Mouse (Mus musculus): ENCODE results near the gene 1110017D15Rik. TPM values are rescaled to one million over a fixed set of nuclear protein-coding genes. Genes with fewer than 3 reads are reported as not detected.

Gene 1110017D15Rik
- not detected for total RNA-seq (2021)
- polyA plus RNA-seq (2012; rRNA removed): 0.94 and 3.2 TPM in 2 replicates
- long read RNA-seq: 0 reads

DNA sequence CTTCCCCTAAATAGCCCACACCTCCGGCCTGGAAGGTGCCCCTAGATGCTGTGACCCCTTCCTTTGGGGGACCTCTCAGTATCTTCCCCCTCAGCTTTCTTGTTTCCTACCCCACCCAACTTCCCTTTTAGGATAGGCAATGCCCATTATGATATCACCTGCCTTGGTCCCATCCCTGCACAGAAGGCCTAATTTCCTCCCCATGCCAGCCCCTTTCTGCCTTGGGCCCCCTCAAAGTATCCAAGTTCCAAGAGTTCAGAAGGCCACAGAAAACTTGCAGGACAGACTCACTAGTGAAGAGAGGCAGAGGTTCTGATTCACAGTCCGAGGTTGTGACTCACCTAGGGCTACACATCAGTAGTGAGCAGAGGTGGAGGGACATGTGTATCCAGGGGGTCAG is at the start of gene 1110017D15Rik:
Gene 1110017D15Rik, minus strand, starts transcription at position 101 of the 400 bp plus-strand sequence.
- H3K4me1 ChIP-seq (ENCODE audit: control insufficient read depth, insufficient read depth, low read length): no peaks in the 10 kb centered on the region
- no peak for TF ChIP-seq EP300 (IDR thresholded peaks at IDR 0.05; ENCODE audit: insufficient read depth, low read depth, low read length)
- no peak for TF ChIP-seq CTCF (IDR thresholded peaks at IDR 0.05)
- TF ChIP-seq POLR2A (IDR thresholded peaks at IDR 0.05; ENCODE audit: insufficient read depth, low read depth, low read length): no peak
- DNase-seq: no peak
- H3K27me3 ChIP-seq (ENCODE audit: control insufficient read depth, insufficient read depth, low read length): no peaks in the 10 kb centered on the region
- H3K27ac ChIP-seq: no peak within 1 kb of the TSS
- no peaks in the 10 kb centered on the region for H3K79me2 ChIP-seq (replicated peaks; ENCODE audit: control insufficient read depth, insufficient read depth, low read length)
- WGBS: 83% methylated on average over 2 of the region's 2 CpGs
- intact Hi-C loops (cut with DNase I): no loop called here
- no peak within 1 kb of the TSS for H3K9ac ChIP-seq (ENCODE audit: low read depth, low read length)
- H3K4me3 ChIP-seq: no peak within 1 kb of the TSS
- H3K36me3 ChIP-seq (ENCODE audit: control insufficient read depth, insufficient read depth, low read length): no peaks in the 10 kb centered on the region

- no peak overlapping the region for H3K9ac ChIP-seq (ENCODE audit: low read depth, low read length)
- peak overlapping the region; percentile 6; the same call in 1 of the 2 replicates for H3K27ac ChIP-seq
- 22% methylated on average over 3 of the region's 3 CpGs for WGBS
- TF ChIP-seq POLR2A (IDR thresholded peaks at IDR 0.05; ENCODE audit: insufficient read depth, low read depth, low read length) (no peak), CTCF (IDR thresholded peaks at IDR 0.05) (no peak), EP300 (IDR thresholded peaks at IDR 0.05; ENCODE audit: insufficient read depth, low read depth, low read length) (no peak)
- H3K79me2 ChIP-seq (replicated peaks; ENCODE audit: control insufficient read depth, insufficient read depth, low read length): peaks cover 2% of the 10 kb centered on the region
- intact Hi-C loops (cut with DNase I): loop anchor here (1.0 kb wide), 1 partner anchor 9 kb away; no protein-coding TSS in a partner anchor
- H3K27me3 ChIP-seq (ENCODE audit: control insufficient read depth, insufficient read depth, low read length): no peaks in the 10 kb centered on the region
- peaks cover 14% of the 10 kb centered on the region for H3K4me1 ChIP-seq (ENCODE audit: control insufficient read depth, insufficient read depth, low read length)
- no peak overlapping the region for H3K4me3 ChIP-seq
- peak in 1 of 2 experiments; percentile 18 for DNase-seq
- H3K36me3 ChIP-seq (ENCODE audit: control insufficient read depth, insufficient read depth, low read length): no peaks in the 10 kb centered on the region; the same call in 1 of the 2 replicates
Measured at GRCm38 (mm10) chr4:41566123-41566522, 49.0 kb upstream of the 1110017D15Rik start.

DNA sequence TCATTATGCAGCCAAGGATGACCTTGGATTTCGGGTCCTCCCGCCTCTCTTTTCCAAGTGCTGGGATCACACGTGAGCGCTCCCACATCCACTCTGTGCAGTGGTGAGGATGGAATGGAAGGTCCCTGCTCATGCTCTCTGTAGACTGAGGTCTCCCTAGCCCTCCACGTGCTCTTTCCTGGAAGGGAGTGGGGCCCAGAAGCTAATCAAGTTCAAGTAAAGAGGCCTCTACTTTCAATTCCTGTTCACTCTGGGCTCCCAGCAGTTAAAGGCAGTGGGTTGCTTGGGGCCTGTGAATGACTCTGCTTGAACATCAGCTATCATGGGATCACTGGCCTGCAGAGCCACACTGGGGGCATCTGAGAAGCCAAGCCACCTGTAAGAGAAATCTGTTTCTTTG is 46.2 kb upstream of the 1110017D15Rik start:
- no peak for DNase-seq
- Histone ChIP-seq H3K27me3 (ENCODE audit: control insufficient read depth, insufficient read depth, low read length) (no peaks in the 10 kb centered on the region), H3K27ac (no peak overlapping the region), H3K4me3 (no peak overlapping the region), H3K36me3 (ENCODE audit: control insufficient read depth, insufficient read depth, low read length) (no peaks in the 10 kb centered on the region; the same call in 1 of the 2 replicates), H3K79me2 (replicated peaks; ENCODE audit: control insufficient read depth, insufficient read depth, low read length) (peaks cover 2% of the 10 kb centered on the region), H3K4me1 (ENCODE audit: control insufficient read depth, insufficient read depth, low read length) (peaks cover 15% of the 10 kb centered on the region), H3K9ac (ENCODE audit: low read depth, low read length) (no peak overlapping the region)
- TF ChIP-seq CTCF (IDR thresholded peaks at IDR 0.05) (no peak), EP300 (IDR thresholded peaks at IDR 0.05; ENCODE audit: insufficient read depth, low read depth, low read length) (no peak), POLR2A (IDR thresholded peaks at IDR 0.05; ENCODE audit: insufficient read depth, low read depth, low read length) (no peak)
- intact Hi-C loops (cut with DNase I): no loop called here
- WGBS: 81% methylated on average over 5 of the region's 5 CpGs

DNA sequence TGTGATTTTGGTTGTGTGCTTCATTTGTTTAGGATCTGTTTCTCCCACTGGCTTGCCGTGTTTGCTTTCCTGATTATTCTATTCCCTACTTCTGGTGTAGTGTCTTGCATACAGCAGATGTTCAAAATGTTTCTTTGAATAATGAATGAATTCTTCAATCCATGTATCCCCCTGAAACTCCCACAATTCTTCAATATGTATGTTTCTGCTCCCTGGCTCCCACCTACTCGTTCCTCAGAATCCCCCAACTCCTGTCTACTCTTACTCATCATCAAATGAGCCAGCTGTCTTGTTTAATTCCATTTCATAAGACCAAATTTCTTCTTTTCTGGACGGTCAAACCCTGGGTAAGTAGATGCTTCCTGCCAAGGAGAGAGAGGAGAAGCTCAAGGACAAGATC is 40.0 kb upstream of the 1110017D15Rik start:
- H3K36me3 ChIP-seq (ENCODE audit: control insufficient read depth, insufficient read depth, low read length): peaks cover 9% of the 10 kb centered on the region
- intact Hi-C loops (cut with DNase I): loop anchor here (1.0 kb wide), 1 partner anchor 9 kb away; no protein-coding TSS in a partner anchor
- DNase-seq: no peak
- peaks cover 17% of the 10 kb centered on the region for H3K4me1 ChIP-seq (ENCODE audit: control insufficient read depth, insufficient read depth, low read length)
- peak overlapping the region; percentile 74 for H3K27ac ChIP-seq
- no peaks in the 10 kb centered on the region for H3K27me3 ChIP-seq (ENCODE audit: control insufficient read depth, insufficient read depth, low read length)
- H3K79me2 ChIP-seq (replicated peaks; ENCODE audit: control insufficient read depth, insufficient read depth, low read length): no peaks in the 10 kb centered on the region
- H3K9ac ChIP-seq (ENCODE audit: low read depth, low read length): no peak overlapping the region
- WGBS: 47% methylated on average over 3 of the region's 3 CpGs
- TF ChIP-seq POLR2A (IDR thresholded peaks at IDR 0.05; ENCODE audit: insufficient read depth, low read depth, low read length): no peak
- TF ChIP-seq EP300 (IDR thresholded peaks at IDR 0.05; ENCODE audit: insufficient read depth, low read depth, low read length): no peak
- no peak for TF ChIP-seq CTCF (IDR thresholded peaks at IDR 0.05)
- no peak overlapping the region for H3K4me3 ChIP-seq

DNA sequence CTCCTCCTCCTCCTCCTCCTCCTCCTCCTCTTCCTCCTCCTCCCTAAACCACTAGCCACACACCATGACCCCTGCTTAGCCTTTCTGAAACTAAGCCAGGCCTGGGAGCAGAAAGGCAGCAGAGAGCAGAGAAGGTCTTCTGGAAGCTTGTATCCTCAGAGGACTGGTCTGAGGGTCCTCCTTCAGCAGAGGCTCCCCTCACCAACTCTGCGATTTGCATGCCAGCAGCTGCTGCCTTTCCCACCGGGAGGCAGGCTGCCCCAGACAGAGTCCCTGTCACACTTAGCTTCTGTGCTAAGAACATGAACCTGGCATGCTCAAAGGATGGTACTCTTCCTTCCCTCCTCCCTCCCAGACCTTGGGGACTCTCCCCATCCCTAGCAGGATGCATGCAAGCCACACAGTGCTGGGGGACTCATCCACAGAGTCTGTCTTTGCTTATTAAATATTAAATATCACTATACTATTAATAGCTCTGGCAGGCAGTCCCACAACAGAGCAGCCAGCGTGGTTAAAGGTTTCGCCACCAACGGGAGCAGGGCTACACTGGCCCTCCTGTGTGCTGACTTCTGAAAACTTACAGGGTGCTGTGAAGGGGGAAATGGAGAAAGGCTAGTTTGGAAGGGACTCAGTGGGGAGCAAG is 39.3 kb upstream of the 1110017D15Rik start:
- Histone ChIP-seq H3K27ac (peak overlapping the region; percentile 74), H3K4me3 (no peak overlapping the region), H3K79me2 (replicated peaks; ENCODE audit: control insufficient read depth, insufficient read depth, low read length) (no peaks in the 10 kb centered on the region), H3K27me3 (ENCODE audit: control insufficient read depth, insufficient read depth, low read length) (no peaks in the 10 kb centered on the region), H3K36me3 (ENCODE audit: control insufficient read depth, insufficient read depth, low read length) (peaks cover 9% of the 10 kb centered on the region), H3K4me1 (ENCODE audit: control insufficient read depth, insufficient read depth, low read length) (peaks cover 17% of the 10 kb centered on the region), H3K9ac (ENCODE audit: low read depth, low read length) (0 out of 2 replicates have a peak overlapping the region, but pooled peaks have one; percentile 11)
- DNase-seq: no peak
- WGBS: 16% methylated on average over 5 of the region's 5 CpGs
- no peak for TF ChIP-seq EP300 (IDR thresholded peaks at IDR 0.05; ENCODE audit: insufficient read depth, low read depth, low read length)
- no peak for TF ChIP-seq POLR2A (IDR thresholded peaks at IDR 0.05; ENCODE audit: insufficient read depth, low read depth, low read length)
- TF ChIP-seq CTCF (IDR thresholded peaks at IDR 0.05): no peak
- intact Hi-C loops (cut with DNase I): no loop called here
